Mouse (Mus musculus) A20 (cell line): ENCODE results near the gene Mrps7.
A peak's percentile ranks its signal among the peaks of the same experiment; 100 is the strongest.

Experiments used
- DNase-seq: peaks from one replicate; pipeline ENCODE4 v3.0.0-alpha.2; 2011; ENCODE audit warnings: low read depth, low spot score

The Mrps7 gene

GRCm38 (mm10) chr11:115647459-115647858, 43.7 kb downstream of the Mrps7 start:
- DNase-seq, result peak; percentile 79

- no peak for DNase-seq
Observed at GRCm38 (mm10) chr11:115649706-115650105, 46.0 kb downstream of the Mrps7 start.

GRCm38 (mm10) chr11:115651680-115652079, 48.0 kb downstream of the Mrps7 start:
- no peak for DNase-seq

- DNase-seq, result no peak
Observed at GRCm38 (mm10) chr11:115653194-115653593, 49.5 kb downstream of the Mrps7 start.

GRCm38 (mm10) chr11:115654128-115654527, 50.4 kb downstream of the Mrps7 start:
- DNase-seq, result peak; percentile 48
